Mouse (Mus musculus): ENCODE measurements around the gene 4930404H24Rik. TPM values are rescaled to one million over a fixed set of nuclear protein-coding genes. Genes with fewer than 3 reads are reported as not detected.

The 4930404H24Rik gene
- total RNA-seq, 4 experiments from 2014 or later: 1.8 TPM; not detected in 3

- no peak for DNase-seq (ENCODE audit: low spot score in 2 of 2)
These were observed 15.8 kb downstream of the 4930404H24Rik start for GRCm38 (mm10) chr2:153508405-153508804.

- DNase-seq (ENCODE audit: low spot score in 2 of 2): no peak
These were observed 16.8 kb downstream of the 4930404H24Rik start for GRCm38 (mm10) chr2:153509211-153510029.

- no peak for DNase-seq (ENCODE audit: low spot score in 2 of 2)
These were observed 17.5 kb downstream of the 4930404H24Rik start for GRCm38 (mm10) chr2:153510136-153510535.

GRCm38 (mm10) chr2:153511562-153511961 lies 19.0 kb downstream of the 4930404H24Rik start:
- no peak for DNase-seq (ENCODE audit: low spot score in 2 of 2)

GRCm38 (mm10) chr2:153512416-153513323 lies 20.1 kb downstream of the 4930404H24Rik start:
- DNase-seq (ENCODE audit: low spot score in 2 of 2): no peak

GRCm38 (mm10) chr2:153513983-153514382 lies 21.4 kb downstream of the 4930404H24Rik start:
- no peak for DNase-seq (ENCODE audit: low spot score in 2 of 2)

GRCm38 (mm10) chr2:153514497-153515380 lies 22.1 kb downstream of the 4930404H24Rik start:
- no peak for DNase-seq (ENCODE audit: low spot score in 2 of 2)

GRCm38 (mm10) chr2:153515582-153515981 lies 23.0 kb downstream of the 4930404H24Rik start:
- no peak for DNase-seq (ENCODE audit: low spot score in 2 of 2)

GRCm38 (mm10) chr2:153516961-153517360 lies 24.4 kb downstream of the 4930404H24Rik start:
- DNase-seq (ENCODE audit: low spot score in 2 of 2): no peak

GRCm38 (mm10) chr2:153520057-153520456 lies 27.5 kb downstream of the 4930404H24Rik start:
- no peak for DNase-seq (ENCODE audit: low spot score in 2 of 2)

- DNase-seq (ENCODE audit: low spot score in 2 of 2): no peak
These were observed 29.7 kb downstream of the 4930404H24Rik start for GRCm38 (mm10) chr2:153522270-153522669.

- DNase-seq (ENCODE audit: low spot score in 2 of 2): no peak
These were observed 30.6 kb downstream of the 4930404H24Rik start for GRCm38 (mm10) chr2:153523143-153523542.

GRCm38 (mm10) chr2:153523656-153524055 lies 31.1 kb downstream of the 4930404H24Rik start:
- DNase-seq (ENCODE audit: low spot score in 2 of 2): no peak

- no peak for DNase-seq (ENCODE audit: low spot score in 2 of 2)
These were observed 32.1 kb downstream of the 4930404H24Rik start for GRCm38 (mm10) chr2:153524727-153525126.

GRCm38 (mm10) chr2:153525906-153526311 lies 33.3 kb downstream of the 4930404H24Rik start:
- no peak for DNase-seq (ENCODE audit: low spot score in 2 of 2)

GRCm38 (mm10) chr2:153526850-153527530 lies 34.4 kb downstream of the 4930404H24Rik start:
- no peak for DNase-seq (ENCODE audit: low spot score in 2 of 2)

GRCm38 (mm10) chr2:153527580-153528531 lies 35.3 kb downstream of the 4930404H24Rik start:
- DNase-seq (ENCODE audit: low spot score in 2 of 2): no peak

- no peak for DNase-seq (ENCODE audit: low spot score in 2 of 2)
These were observed 36.2 kb downstream of the 4930404H24Rik start for GRCm38 (mm10) chr2:153528571-153529364.

Measured in layer of hippocampus, adult 8-10 months (tissue).